Mouse (Mus musculus): Measurements from ENCODE around the gene Cyp2ab1.

DNA sequence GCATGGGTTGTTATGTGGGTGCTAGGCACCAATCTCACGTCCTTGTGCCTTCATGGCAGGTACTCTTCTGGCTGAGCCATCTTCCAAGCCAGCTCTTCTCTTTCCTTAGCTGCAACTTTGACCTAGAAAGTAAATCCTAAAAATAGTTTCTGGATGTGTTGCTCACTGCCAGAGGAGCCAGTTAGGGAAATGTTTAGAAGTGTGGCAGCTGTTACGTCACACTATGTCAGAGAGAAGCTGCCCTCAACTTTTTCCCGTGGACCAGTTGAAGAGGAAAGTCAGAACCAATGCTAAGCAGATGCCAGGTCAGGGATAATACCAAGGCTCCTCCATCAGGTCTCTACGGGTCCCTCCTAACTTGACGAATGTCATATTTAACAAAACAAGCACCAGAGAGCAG lies 45.8 kb downstream of the Cyp2ab1 start:
- TF ChIP-seq CTCF (IDR thresholded peaks at IDR 0.05; ENCODE audit: borderline replicate concordance, insufficient read depth, low read length), result no peak
- TF ChIP-seq POLR2A (IDR thresholded peaks at IDR 0.05; ENCODE audit: low read depth, low read length), result no peak
